Mouse (Mus musculus) Patski (cell line): ENCODE measurements at regions not wholly inside any gene's neighbourhood (a gene's known extent, or its start where the extent isn't known, plus 50 kb on each side); places are given as distances from the start of the nearest gene placed in this dataset.
"Not testable (repeated sequence)": the region's sequence is repeated elsewhere in the genome, so short reads cannot be mapped to it uniquely, and the experiment has no call there.

Experiments used
- ATAC-seq: fragments of 100-300 bp; one replicate; pipeline ENCODE4 v1.8.0; 2021
- CTCF ChIA-PET: fragments of 350-600 bp; sonication (Branson Sonifier 250); formaldehyde crosslinking; loops from one replicate; lab custom pipeline; 2022; ENCODE audit warnings: inconsistent platforms; lab: Charles Lee
- POLR2A ChIA-PET: fragments of 350-600 bp; sonication (Branson Sonifier 250); formaldehyde crosslinking; loops from one replicate; lab custom pipeline; 2022; ENCODE audit warnings: antibody characterized with exemption, inconsistent platforms; lab: Charles Lee
- DNase-seq: peaks from one replicate; pipeline ENCODE4 v3.0.0-alpha.2; 2011; ENCODE audit warnings: low read depth, low spot score
- H3K27me3 ChIP-seq: fragments of 371-371 bp; one replicate; pipeline ENCODE4 v1.5.1; 2021
- CTCF ChIP-seq: fragments of 100-300 bp; IDR thresholded peaks from one replicate; pipeline ENCODE4 v1.5.1; 2021
- in situ Hi-C: fragments of 300-500 bp; cut with MboI; formaldehyde crosslinking; loops from 3 replicates; pipeline ENCODE4 v1.11.1; 2018; ENCODE audit warnings: low pct_unique_long_range_greater_than_20kb, mixed read lengths

DNA sequence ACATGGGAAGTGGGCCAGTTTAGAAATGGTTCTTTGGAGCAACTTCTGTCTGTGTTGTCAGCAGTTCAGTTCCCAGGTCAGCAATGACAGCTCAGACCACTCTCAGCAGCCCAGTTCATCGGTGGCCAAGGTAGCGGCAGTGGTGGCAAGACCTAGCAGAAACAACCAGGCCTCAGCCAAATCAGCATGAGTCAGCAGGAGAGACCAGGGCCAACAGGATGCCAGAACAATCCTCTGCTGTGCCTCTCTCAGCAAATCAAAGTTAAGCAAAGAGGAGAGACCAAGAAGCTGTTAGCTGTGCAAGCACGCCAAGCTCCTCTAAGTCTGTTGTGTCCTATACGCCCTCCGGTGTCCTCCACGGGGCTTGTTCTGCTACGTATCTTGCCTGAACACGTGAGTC lies 249.8 kb downstream of the Kif2b start:
- ATAC-seq (no peak), DNase-seq (no peak)
- no peak for TF ChIP-seq CTCF
- ChIA-PET POLR2A (no interaction called here), CTCF (no interaction called here)
- no peaks in the 10 kb centered on the region for H3K27me3 ChIP-seq
- in situ Hi-C loops = no loop called here

- ChIA-PET POLR2A (no interaction called here), CTCF (no interaction called here)
- H3K27me3 ChIP-seq = peaks cover 17% of the 10 kb centered on the region
- no peak for TF ChIP-seq CTCF
- ATAC-seq (no peak), DNase-seq (no peak)
- in situ Hi-C loops = no loop called here
Observed at GRCm38 (mm10) chr11:91310212-91310742, 267.1 kb downstream of the Kif2b start.

GRCm38 (mm10) chr11:91289194-91290123 lies 287.9 kb downstream of the Kif2b start:
- in situ Hi-C loops = no loop called here
- ChIA-PET CTCF (interaction anchor here (0.6 kb wide), 1 partner anchor 1153 kb away, joined by 3 read pairs; no protein-coding TSS in a partner anchor), POLR2A (interaction anchor here (0.7 kb wide), 1 partner anchor 477 kb away, joined by 5 read pairs; no protein-coding TSS in a partner anchor)
- DNase-seq = no peak
- peak; percentile 56 for TF ChIP-seq CTCF
- no peaks in the 10 kb centered on the region for H3K27me3 ChIP-seq
- no peak for ATAC-seq

DNA sequence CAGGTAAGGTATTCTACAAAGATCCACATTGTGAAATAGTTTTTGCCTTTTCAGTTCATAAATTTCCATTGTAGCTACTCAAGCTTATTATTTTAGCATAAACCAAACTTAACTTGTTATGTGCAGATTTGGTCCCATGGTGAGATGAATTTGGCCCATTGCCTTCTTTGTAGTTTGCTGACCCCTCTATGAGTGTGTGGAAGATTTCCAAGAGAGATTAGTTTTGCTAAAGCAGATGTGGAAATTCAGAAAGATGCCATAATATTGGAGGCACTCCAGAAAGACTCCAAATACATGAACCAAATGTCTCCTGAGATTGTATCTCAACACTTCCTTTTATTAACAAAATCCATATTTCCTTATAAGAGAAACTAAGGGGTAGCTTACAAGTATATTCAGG lies 291.0 kb downstream of the Kif2b start:
- no peaks in the 10 kb centered on the region for H3K27me3 ChIP-seq
- ChIA-PET POLR2A (no interaction called here), CTCF (interaction anchor here (0.9 kb wide), 1 partner anchor 10 kb away, joined by 3 read pairs; no protein-coding TSS in a partner anchor)
- in situ Hi-C loops = no loop called here
- ATAC-seq (no peak), DNase-seq (no peak)
- no peak for TF ChIP-seq CTCF

DNA sequence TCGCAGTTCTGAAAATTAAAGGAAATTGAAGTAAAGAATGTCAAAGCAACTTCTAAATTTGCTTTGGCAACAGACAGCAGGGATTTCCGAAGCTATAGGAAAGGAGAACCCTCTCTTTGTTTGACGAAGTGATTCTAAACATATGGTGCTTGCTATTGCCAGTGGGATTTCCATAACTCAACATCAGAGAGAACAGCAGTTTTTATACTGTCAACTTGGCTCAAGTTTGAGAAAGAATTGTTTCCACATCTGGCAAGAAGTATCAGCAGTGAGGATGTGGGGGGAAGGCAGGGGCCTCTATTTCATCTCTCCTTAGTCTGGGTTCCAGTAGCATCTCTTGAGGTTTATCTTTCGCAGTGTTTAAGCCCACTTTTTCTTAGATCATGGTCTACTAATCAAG lies 315.1 kb downstream of the Kif2b start:
- POLR2A ChIA-PET = interaction anchor here (0.6 kb wide), 1 partner anchor 91 kb away, joined by 3 read pairs; no protein-coding TSS in a partner anchor

GRCm38 (mm10) chr11:91242061-91242460 lies 335.3 kb downstream of the Kif2b start:
- CTCF ChIA-PET, ATAC-seq, in situ Hi-C loops, H3K27me3 ChIP-seq, POLR2A ChIA-PET, DNase-seq: not testable (repeated sequence)

More for the DNA sequence above, 315.1 kb downstream of the Kif2b start:
- in situ Hi-C loops = no loop called here
- H3K27me3 ChIP-seq = no peaks in the 10 kb centered on the region
- TF ChIP-seq CTCF = no peak
- DNase-seq (no peak), ATAC-seq (no peak)
- CTCF ChIA-PET = interaction anchor here (2.6 kb wide), 1 partner anchor 13 kb away, joined by 9 read pairs; no protein-coding TSS in a partner anchor

- ATAC-seq = no peak
- ChIA-PET POLR2A (no interaction called here), CTCF (interaction anchor here (1.2 kb wide), 1 partner anchor 12 kb away, joined by 3 read pairs; no protein-coding TSS in a partner anchor)
- no peak for TF ChIP-seq CTCF
- in situ Hi-C loops = no loop called here
- no peak for DNase-seq
- H3K27me3 ChIP-seq = no peaks in the 10 kb centered on the region
Observed at GRCm38 (mm10) chr11:91216158-91216557, 361.2 kb downstream of the Kif2b start.

- no peaks in the 10 kb centered on the region for H3K27me3 ChIP-seq
- POLR2A ChIA-PET = no interaction called here
- ATAC-seq = no peak
- no peak for TF ChIP-seq CTCF
- CTCF ChIA-PET = interaction anchor here (1.0 kb wide), 1 partner anchor 9 kb away, joined by 3 read pairs; no protein-coding TSS in a partner anchor
- in situ Hi-C loops = no loop called here
- DNase-seq = no peak
Observed at GRCm38 (mm10) chr11:91213104-91213503, 364.3 kb downstream of the Kif2b start.

- no peaks in the 10 kb centered on the region for H3K27me3 ChIP-seq
- DNase-seq (no peak), ATAC-seq (no peak)
- in situ Hi-C loops = no loop called here
- ChIA-PET CTCF (no interaction called here), POLR2A (no interaction called here)
- TF ChIP-seq CTCF = no peak
Observed at GRCm38 (mm10) chr11:91206470-91206869, 370.9 kb downstream of the Kif2b start.

DNA sequence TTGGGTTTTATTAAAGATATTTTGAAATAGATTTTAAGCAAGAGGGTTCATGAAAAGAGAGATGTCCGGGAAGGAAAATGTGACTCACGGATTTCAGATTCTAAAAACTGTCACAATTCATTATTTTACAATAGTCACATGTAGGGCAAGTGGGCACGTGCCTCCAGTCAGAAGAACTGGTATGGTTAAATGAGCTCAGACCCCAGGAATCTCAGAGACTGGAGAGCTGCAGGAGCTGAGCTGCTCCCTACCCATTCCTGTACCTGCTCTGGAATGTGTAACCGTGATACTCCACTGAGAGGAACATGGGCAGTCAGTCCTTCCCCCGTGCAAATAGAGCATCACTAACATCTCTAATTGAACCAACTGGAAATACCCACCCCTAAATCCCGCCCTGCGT lies 372.9 kb downstream of the Kif2b start:
- in situ Hi-C loops = no loop called here
- ATAC-seq (no peak), DNase-seq (no peak)
- ChIA-PET CTCF (interaction anchor here (1.5 to 1.6 kb wide), 2 partner anchors 9 to 11 kb away, joined by 3 read pairs; no protein-coding TSS in a partner anchor), POLR2A (no interaction called here)
- TF ChIP-seq CTCF = no peak
- no peaks in the 10 kb centered on the region for H3K27me3 ChIP-seq

- DNase-seq = no peak
- ChIA-PET POLR2A (no interaction called here), CTCF (no interaction called here)
- in situ Hi-C loops = no loop called here
- no peak for TF ChIP-seq CTCF
- ATAC-seq = no peak
- H3K27me3 ChIP-seq = no peaks in the 10 kb centered on the region
Observed at GRCm38 (mm10) chr11:91196841-91197240, 380.5 kb downstream of the Kif2b start.
